8 mouse cellular contexts compared by ENCODE assay signal in genomic region chr14:105898266-105899111, GRCm38 (mm10). TPM values are rescaled to one million over a fixed set of nuclear protein-coding genes. Genes with fewer than 3 reads are reported as not detected.
DNase-seq lines count a peak whose midpoint lies in the region; ATAC-seq and TF ChIP-seq lines count a peak whose summit lies in the region.

No protein-coding gene starts in this region.

- H3K4me1 ChIP-seq in hindbrain, embryonic 15.5 days (replicated peaks) = peaks cover 17% of the 10 kb centered on the region

- 0% methylated on average over 58 of the region's 58 CpGs for WGBS in hindbrain, embryonic 15.5 days

- peak overlapping the region; percentile 84 for H3K4me3 ChIP-seq in hindbrain, embryonic 15.5 days

- no peaks in the 10 kb centered on the region for H3K9me3 ChIP-seq in hindbrain, embryonic 15.5 days

- no peak for DNase-seq in Patski (ENCODE audit: low read depth, low spot score)
- peak; percentile 97 to 98 for DNase-seq in cerebellum, postnatal 25 days
- peak; percentile 85 for DNase-seq in gastrocnemius, adult 18-20 months (ENCODE audit: low spot score)
- DNase-seq in layer of hippocampus, postnatal 36 days = peak; percentile 90 to 91
- DNase-seq in lung, postnatal 14 days = peak; percentile 92
- peak; percentile 89 for DNase-seq in ovary, postnatal 36 days (ENCODE audit: low spot score)
- DNase-seq in thymus, postnatal 10 days (ENCODE audit: low spot score in 2 of 2) = peak; percentile 49 to 75

- H3K27ac ChIP-seq in hindbrain, embryonic 15.5 days (replicated peaks) = peak overlapping the region; percentile 98

- TF ChIP-seq CTCF in Patski (IDR thresholded peaks at IDR 0.05) = no peak

- H3K9ac ChIP-seq in hindbrain, embryonic 15.5 days = peak overlapping the region; percentile 86

- peak overlapping the region; percentile 86 for H3K4me2 ChIP-seq in hindbrain, embryonic 15.5 days

- no peaks in the 10 kb centered on the region for H3K27me3 ChIP-seq in Patski
- H3K27me3 ChIP-seq in hindbrain, embryonic 15.5 days = no peaks in the 10 kb centered on the region

- POLR2A ChIA-PET in Patski (lab: Charles Lee) = no interaction called here

- peak; percentile 24 for ATAC-seq in Patski
- ATAC-seq in hindbrain, embryonic 15.5 days (ENCODE audit: low FRiP score, low read depth) = peak; percentile 32

- no peaks in the 10 kb centered on the region for H3K36me3 ChIP-seq in hindbrain, embryonic 15.5 days

- CTCF ChIA-PET in Patski (lab: Charles Lee) = interaction anchor here (0.7 to 2.0 kb wide), 4 partner anchors 10 to 500 kb away, joined by 3 to 10 read pairs (median 6); no protein-coding TSS in a partner anchor

- in situ Hi-C loops in Patski (cut with MboI; ENCODE audit: low pct_unique_long_range_greater_than_20kb) = no loop called here

RNA-seq across cellular contexts. Expression of gene Spry2, which starts 1.9 kb away (rescaled TPM):
- 42.2 TPM for polyA plus RNA-seq in Patski (2021)
- total RNA-seq in gastrocnemius, adult 18-20 months (2021) = 10 to 100 TPM; 13.5 to 19.3 TPM
- 35.2 and 35.5 TPM in 2 replicates for polyA plus RNA-seq in hindbrain, embryonic 15.5 days (2015; fragmentation: Nextera tagmentation; extraction: Ambion mirVana)
- 10 to 100 TPM; 63.9 to 64.0 TPM for total RNA-seq in layer of hippocampus, postnatal 36 days (2021)
